Mouse (Mus musculus) R1 (cell line): Measurements from ENCODE around the gene Mtg2.
A peak's percentile ranks its signal among the peaks of the same experiment; 100 is the strongest.

ENCODE experiments used
- DNase-seq: peaks from one replicate; pipeline ENCODE4 v3.0.0-alpha.2; 2018; ENCODE audit warnings: low read depth, low spot score

The Mtg2 gene

DNA sequence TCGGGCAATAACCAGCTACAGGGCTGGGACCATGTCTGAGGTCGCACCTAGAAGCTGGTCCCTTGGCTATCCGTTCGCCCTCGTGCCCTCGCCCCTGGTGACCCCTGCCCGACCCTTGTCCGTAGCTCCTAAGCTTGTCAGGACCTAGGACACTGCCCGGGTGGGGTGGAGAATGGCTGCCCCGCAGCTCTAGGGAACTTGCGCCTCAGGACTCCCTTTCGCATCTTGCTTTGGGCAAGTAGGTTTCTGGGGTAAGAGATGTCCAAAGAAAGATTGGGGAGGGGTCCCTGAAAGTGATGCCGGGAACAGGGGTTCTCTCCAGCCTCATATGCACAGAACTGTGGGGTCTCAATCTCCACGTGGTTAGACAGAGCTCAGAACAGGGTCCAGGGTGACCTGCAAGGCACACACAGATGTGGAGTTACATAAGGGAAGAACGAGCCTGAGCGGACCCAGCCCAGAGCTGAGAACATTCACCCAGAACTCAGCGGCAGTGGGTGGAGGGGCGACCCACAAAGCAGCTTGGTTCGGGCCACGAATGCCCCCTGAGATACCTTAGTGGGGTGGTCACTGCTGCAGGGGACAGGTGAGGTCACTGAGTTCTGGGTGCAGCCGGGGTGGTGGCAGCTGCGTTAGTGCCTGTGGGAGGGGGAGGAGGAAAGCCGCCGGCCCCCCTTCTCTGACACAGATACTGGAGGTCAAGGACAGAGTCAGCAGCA lies 34.4 kb downstream of the Mtg2 start:
- DNase-seq: peak; percentile 67

DNA sequence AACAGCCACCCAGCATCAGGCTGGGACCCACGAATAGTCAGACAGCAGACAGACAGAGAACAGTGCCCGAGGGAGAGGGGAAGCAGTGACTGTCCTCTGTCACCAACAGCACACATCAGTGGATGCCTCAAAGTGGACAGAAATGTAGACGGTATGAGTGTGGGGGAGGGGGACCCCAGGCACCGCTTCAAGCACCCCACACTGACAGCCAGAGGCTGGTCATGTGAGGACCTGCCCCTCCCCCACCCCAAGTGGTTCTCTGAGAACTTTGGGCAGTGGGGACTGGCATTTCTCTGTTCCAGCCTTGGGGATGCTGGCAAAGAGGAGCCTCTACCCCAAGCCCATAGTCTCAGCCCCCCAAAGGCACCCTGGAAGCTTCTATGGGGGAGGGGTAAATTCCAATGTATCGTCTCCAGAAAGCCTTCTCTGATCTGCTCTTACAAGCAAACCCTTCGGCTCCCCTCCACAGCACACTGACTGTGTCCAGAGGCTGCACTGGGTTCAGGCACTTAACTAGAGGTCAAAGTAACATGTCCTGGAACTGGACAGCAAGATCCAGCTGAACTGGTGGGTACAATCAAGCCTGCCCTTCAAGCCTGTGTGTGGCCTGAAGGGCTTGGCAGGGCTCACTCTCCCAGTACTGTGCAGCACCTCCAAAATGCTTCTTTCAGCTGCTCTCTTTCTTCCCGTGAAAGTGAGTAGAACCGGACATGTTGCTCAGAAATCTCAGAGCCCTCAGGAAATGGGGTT lies 35.2 kb downstream of the Mtg2 start:
- no peak for DNase-seq

DNA sequence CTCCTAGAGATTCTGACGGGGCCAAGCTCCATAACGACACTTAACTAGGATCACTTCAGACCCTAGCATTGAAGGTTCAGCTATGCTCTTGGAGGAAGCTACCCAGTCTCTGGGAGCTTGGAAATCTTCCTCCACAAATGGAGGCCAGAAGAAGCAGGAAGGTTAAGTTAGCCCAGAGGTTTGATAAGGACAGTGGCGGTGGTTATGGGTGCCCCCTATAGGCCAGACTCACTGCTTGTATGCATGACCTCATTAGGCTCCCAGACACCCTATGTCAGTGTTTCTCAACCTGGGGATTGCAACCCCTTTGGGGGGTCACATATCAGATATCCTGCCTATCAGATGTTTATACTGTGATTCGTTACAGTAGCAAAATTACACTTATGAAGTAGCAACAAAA lies 36.7 kb downstream of the Mtg2 start:
- peak; percentile 41 for DNase-seq

DNA sequence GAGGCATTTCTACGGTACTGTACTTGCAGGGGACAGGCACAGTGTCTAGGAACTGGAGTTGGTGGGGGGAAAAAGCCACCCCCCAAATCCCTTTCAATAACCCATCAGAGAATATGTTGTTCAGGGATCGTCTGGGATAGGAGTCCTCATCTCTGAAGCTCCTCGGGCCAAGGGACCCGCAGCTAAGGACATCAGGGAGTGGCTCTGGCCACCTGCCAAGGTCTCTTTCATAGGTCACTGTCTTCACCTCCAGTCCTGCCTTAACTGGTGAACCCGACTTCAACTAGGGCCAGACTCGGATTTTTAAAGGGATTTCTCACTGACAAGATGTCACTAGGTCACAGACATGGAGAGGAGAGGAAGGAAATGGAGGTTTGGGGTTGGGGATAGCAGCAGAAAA lies 37.9 kb downstream of the Mtg2 start:
- DNase-seq: no peak

DNA sequence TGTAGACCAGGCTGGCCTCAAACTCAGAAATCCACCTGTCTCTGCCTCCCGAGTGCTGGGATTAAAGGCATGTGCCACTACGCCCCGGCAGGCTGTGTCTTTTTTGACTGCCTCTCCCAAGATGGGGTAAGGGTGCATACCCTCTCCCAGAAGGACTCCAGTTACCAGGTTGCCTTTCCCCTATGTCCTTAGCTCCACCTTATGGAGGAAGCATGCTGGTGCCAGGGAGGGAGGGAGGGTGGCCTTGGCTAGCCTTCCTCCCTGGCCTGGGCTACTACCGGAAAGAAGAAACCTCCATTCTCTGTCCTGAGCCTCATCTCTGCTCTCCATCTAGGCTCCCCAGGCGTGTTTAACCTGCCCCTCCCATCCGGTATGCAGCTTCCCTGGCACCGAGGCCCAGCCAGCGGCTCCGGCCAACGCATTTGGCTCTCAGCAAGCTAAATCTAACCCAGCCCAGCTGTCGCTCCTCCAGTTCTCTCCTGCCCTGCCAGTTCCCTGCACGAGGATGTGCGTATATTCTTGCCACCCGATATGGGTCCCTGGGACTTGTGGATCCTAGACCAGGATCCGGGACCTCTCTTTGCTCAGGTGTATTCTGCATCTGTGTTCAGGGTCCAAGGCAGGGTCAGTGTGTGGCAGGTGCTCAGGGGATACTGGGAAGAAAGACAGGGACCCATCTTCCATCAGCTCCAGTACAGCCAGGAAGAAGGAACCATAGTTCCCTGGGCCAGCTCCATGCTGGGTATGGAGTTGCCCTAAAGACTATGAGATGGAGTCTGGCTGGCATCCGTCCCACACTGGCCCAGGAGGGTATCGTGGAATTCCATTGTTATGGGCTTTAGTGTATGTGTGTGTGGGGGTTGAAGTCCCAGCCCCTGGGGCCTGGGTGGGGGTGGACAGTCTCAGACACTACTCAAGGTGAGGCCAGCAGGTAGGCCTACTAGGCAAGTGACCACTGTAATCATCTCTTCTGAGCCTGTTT lies 43.8 kb downstream of the Mtg2 start:
- peak; percentile 16 for DNase-seq

DNA sequence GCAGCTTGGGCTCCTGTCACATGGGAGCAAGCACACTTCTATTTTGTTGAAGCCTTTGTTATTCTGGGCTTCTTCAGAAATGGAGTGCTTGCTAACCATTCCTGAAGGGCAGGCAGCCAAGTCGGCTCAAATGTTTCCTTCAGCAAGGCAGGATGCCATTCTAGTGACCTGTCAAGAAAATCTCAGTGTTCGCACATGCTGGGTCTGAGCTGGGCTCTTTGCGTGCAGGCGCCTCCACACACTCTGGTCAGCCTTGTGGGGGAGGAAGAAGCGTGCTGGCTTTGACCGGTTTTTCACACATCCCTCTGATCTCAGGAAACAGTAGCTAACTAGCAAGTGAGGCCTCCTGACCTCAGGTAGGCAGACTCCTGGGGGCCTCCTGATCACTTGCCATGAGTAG lies 44.9 kb downstream of the Mtg2 start:
- DNase-seq: no peak

DNA sequence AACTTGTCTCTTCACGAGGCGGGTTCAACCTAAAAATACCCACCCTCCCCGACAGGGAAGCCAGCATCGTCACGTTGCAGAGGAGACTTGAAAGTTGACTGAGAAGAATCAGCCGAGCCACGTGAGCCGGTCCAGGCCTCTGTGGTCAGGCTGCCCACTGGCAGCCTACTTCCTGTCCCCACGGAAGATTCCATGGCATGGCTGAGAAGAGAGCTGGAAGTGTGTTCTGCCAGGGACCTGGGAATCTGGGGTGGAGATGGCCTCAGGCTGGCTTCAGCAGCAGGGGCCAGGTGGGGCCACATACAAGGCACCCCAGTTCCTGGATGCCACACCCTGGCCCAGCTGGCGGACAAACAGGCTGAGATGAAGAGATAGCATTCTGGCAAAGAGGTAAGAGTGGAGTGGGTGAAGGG lies 45.7 kb downstream of the Mtg2 start:
- no peak for DNase-seq

DNA sequence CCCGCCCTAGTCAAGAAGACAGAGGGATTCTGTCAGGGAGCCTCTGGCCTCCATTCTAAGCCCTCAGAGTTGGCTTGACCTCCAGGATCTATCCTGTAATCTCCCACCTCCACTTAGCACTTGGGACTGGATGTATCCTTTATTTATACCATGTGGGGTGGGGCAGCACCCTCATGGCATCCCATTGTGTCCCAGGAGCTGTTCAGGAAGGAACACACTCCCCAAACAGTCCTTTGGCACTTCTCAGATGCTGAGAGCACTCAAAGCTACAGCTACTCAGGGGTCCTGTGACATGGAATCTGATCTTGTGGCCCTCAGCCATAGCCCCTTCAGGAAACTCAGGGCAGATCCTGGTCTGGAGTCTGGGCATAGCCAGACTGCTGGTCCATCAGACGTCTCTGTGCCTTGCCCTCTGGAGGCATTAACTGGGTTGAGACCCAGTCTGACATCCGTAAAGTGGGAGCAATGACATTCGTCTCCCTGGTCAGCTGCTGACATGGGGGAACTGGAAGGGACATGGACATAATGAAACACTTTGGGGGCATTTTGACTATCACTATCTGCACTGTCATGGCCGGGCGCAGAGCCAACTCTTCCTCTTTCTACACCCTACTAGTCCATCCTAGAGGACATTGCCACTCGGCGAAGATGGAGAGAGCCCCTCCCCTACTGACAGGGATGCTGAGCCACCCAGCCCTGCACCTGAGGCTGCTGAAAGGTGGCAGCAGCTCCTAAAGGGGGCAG lies 46.5 kb downstream of the Mtg2 start:
- no peak for DNase-seq

DNA sequence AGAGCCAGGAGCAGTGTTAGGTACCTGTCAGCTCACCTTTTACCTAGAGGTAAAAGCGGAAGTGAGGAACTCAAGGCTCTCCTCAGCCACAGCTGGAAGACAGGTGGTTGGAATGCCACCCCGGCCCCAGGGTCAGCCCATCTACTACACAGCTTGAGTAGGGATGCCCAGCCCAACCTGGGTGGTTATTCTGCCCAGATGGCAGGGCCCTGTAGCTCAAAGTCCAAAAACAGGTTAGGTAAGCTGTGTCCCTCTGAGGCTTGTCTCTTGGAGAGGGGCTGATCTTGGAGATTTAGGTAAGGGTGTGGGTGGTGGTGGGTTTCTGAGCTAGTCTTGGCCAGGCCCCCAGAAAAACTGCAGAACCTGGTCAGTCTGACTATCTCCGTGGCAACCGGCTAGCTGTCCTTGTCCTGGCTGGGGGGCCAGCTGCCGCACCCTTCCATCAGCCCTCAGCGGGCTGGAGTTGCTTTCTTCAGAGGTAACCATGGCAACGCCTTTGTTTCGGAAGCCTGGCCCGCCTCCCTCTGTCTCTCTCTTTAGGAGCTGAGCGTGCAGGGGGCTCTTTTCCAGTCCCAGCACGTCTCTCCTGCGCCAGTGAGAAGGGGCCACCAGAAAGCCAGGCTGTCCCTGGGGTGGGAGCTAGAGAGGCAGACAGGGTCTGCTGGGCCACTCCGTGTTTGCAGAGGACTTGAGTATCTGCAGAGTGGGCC lies 47.3 kb downstream of the Mtg2 start:
- DNase-seq: peak; percentile 83

DNA sequence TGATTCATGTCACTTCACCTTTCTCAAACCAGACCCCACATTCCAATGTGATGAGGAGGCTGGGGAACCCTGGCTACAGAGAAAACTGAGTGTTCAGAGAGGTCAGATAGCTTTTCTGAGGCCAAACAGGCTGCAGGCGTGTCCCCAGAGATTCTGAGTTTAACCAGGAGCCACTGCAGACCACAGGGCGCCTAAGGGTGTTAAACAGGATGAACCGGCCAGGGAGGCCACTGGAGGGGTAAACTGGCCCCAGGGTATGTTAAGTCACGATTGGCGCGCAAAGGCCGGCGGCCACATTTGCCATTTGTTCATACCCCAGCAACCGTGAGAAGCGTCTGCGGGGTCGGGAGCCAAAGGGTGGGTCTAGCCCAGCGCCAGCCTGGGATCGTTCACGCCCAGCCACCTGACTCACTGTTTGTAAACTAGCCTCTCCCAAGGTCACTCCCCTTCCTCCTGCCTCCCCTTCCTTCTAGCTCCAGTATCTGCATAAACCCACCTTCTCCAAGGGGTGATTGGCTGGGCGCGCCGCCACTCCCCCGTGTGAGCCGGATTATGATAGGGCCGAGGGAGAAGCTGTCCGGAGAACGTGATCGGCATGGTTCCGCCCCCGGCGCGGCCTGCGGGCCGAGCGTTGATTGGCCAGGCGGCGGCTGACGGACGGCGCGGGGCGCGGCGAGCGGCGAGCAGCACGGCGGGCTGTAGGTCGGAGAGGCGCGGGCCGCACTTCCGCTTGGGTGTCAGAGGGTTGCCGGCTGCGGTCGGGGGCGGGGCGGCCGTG lies 48.5 kb downstream of the Mtg2 start, which contains the start of gene Osbpl2:
TSS of gene Osbpl2 (plus strand) at position 646 of the 778 bp plus-strand sequence.
- peak; percentile 100 for DNase-seq

DNA sequence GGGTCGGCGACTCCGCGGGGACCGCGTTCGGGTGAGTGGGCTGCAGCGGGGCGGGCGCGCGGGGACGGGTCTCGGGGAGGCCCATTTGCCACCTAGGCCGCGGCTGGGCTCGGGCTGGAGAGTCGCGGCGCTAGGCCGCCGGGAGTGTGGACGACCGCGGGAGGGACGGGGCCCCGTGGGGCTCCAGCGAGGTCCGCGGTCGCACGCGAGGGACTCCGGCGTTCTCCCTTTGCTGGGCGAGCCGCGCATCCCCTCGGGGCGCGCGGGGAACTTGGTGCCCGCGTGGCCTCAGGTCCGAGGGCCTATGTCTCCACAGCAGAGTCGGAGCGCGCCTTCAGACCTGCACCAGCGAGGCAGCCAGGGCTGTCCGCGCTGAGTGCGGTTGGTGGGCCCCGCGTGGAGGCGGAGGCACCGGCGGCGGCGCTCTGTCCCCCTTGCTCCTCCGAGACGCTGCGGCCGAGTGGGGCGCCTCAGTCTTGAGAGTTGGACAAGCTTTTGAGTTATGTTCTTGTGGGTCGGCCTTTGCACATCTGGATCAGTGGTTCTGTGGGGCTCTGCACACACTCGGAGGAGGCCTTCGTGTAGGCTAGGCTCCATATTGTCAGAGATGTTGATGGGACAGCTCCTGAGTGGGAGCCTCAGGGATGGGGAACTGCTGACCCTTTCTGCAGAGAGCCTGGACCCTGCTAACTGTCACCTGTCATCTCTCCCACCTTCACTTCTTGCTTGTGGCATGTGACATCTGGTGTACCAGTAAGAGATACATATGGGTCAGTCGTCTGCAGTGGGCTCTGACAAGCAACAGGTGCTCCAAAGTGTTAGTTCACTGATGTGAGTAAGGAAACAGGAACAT lies 49.3 kb downstream of the Mtg2 start:
- peak; percentile 52 for DNase-seq

DNA sequence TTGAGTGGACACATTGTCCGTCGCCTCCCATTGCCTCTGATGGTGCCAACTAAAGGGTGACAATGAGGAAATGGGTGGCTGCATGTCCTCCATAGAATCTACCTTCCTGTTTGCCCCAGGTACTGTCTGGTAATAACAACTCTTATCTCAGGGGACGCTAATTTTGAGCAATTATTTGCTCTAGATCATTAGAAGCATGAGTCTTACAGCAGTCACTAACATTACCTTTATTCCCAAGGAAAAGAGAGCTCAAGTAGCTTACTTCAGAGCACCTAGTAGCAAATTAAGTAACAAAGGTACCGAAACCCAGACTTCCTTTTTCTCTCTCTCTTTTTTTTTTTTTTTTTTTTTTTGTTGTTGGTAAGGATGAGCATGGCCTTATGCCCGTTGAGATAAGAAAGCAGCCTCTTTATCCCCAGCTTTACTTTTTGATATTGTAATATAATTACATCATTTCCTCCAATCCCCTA lies 49.9 kb downstream of the Mtg2 start:
- no peak for DNase-seq

DNA sequence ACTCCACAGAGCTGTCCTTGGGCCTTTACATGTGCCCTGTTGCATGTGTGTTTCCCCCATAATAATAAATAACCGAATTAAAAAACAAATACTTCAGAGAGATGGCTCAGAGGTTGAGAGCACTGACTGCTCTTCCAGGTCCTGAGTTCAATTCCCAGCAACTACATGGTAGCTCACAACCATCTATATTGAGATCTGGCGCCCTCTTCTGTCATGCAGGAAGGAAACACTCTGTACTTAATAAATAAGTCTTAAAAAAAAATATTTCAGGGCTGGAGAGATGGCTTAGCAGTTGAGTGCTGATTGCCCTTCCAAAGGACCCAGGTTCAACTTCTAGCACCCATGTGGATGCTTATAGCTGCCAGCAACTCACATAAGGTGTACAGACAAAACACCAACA lies 53.8 kb downstream of the Mtg2 start:
- peak; percentile 48 for DNase-seq

DNA sequence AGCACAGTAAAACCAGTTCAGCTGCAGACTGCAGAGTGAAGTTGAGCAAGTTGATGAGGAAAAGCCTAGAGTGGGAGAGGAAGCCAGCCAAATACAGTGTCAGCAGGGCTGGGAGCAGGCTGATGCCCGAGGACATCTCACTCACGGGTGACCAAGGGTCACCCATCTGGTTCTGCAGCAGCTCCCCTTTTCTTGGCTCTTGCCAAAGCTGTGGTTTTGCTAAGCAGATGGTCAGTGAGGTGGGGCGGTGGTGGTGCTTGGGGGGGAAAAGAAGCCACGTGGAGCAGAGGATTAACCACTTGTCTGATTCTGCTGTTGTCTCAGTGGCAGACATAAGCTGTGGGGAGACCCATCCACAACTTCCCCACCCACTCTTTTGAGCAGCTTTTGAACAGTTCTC lies 55.8 kb downstream of the Mtg2 start:
- no peak for DNase-seq

DNA sequence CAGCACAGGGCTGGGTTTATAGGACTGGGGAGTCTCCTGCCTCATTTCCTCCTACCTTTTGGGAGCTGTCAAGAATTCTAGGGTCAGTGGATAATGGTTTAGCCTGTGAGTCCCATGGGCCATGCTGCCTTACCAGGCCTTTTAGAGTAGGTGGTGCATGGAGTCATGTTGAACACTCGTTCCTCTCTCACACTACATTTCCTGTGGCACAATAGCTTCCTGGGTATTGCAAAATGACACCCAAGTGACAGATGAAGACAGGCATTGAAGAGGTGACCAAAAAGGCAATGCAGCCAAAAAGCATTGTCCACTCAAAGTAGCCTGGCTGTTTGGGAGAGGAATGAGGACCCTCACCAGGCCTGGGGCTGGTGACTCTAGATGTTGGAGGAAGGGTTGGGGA lies 57.3 kb downstream of the Mtg2 start:
- no peak for DNase-seq

DNA sequence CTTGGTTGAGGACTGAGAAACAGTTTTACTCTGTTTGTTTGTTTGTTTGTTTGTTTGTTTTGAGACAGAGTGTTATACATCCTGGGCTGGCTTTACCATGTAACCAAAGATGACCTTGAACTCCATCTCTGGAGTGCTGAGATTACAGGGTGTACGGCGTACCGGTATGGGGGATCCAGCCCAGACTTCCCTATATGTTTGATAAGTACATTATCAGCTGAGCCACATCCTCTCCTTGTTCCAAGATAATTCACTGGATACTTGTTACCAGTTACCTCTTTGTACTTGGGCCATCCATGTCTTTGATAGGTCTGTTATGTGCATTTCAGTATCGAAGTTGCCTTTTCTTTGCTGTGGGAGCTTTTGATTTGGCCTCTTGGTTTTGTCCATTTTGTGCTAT lies 62.8 kb downstream of the Mtg2 start:
- no peak for DNase-seq

DNA sequence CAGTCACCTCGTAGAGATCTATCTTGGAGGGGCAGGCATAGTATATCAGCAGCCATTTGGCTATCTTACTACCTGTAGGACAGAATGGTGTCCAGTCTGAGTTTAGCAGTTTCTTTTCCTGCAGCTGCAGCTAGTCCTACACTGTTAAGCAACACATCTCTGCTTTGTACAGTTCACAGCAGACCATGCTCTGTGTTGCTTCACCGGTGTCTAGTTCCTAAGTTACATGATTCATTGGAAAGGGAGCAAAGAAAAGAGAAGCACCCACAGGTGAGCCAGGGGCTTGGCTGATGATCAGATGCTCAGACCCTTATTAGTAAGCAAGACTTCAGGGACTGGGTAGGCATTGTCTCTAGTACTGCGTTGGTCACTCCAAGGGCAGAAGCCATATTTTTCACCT lies 63.5 kb downstream of the Mtg2 start:
- no peak for DNase-seq

DNA sequence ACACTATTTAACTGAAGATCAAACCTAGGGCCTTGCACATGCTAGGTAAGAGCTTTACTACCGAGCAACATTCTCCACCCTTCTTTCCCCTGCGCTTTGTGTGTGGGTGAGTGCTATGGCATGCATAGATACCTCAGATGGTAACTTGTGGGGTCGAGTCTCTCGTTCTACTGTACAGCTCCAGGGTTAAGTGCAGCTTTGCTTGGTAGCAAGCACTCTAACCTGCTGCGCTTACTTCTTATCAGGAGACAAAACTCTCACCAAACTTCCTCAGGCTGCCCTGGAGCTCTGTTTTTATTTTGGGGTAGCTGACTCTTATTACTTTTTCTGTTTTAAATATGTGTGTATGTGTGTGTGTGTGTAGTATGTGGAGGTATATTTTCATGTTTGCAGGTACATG lies 65.0 kb downstream of the Mtg2 start:
- DNase-seq: no peak
